Mouse (Mus musculus) CH12.LX (cell line): ENCODE results near the gene Krtap17-1.

ENCODE experiments used
- CTCF ChIP-seq, 2 experiments: IDR thresholded peaks in 1 of 2; conservative IDR thresholded peaks in 1 of 2; 2 replicates each; pipeline ENCODE4 v1.5.1; 2011 to 2012; ENCODE audit warnings: low read depth in 2 of 2, low read length in 2 of 2, improper control_type of control experiment in 1 of 2, inconsistent platforms in 1 of 2, mild to moderate bottlenecking in 1 of 2, moderate library complexity in 1 of 2
- E2F4 ChIP-seq: IDR thresholded peaks from 2 replicates; pipeline ENCODE4 v1.6.1; 2011; ENCODE audit warnings: low read depth, low read length, improper control_type of control experiment; ENCODE audit not compliant: insufficient replicate concordance
- KAT2A ChIP-seq: IDR thresholded peaks from 2 replicates; pipeline ENCODE4 v1.6.1; 2012; ENCODE audit warnings: low read length, improper control_type of control experiment, inconsistent platforms; ENCODE audit not compliant: insufficient replicate concordance
- MAX ChIP-seq: IDR thresholded peaks from 2 replicates; pipeline ENCODE4 v1.6.1; 2011; ENCODE audit warnings: low read length, improper control_type of control experiment
- MYC ChIP-seq: IDR thresholded peaks from 2 replicates; pipeline ENCODE4 v1.6.1; 2011; ENCODE audit warnings: low read depth, mild to moderate bottlenecking, improper control_type of control experiment, low read length
- NRF1 ChIP-seq: IDR thresholded peaks from 2 replicates; pipeline ENCODE4 v1.6.1; 2014; ENCODE audit warnings: low read depth, mild to moderate bottlenecking, inconsistent platforms, low read length, improper control_type of control experiment, moderate library complexity
- POLR2A ChIP-seq: IDR thresholded peaks from 2 replicates; pipeline ENCODE4 v1.6.1; 2011; ENCODE audit warnings: low read depth, mild to moderate bottlenecking, improper control_type of control experiment, low read length
- ZKSCAN1 ChIP-seq: IDR thresholded peaks from 2 replicates; pipeline ENCODE4 v1.6.1; 2012; ENCODE audit warnings: low read depth, inconsistent platforms, low read length, improper control_type of control experiment, borderline replicate concordance

- TF ChIP-seq MAX (no peak), E2F4 (no peak), CTCF (conservative IDR thresholded peaks at IDR 0.05 in 1 of 2, IDR thresholded peaks at IDR 0.05 in 1 of 2; ENCODE audit: low read depth in 2 of 2, low read length in 2 of 2) (no peak), POLR2A (no peak), NRF1 (no peak), KAT2A (no peak), ZKSCAN1 (no peak), MYC (no peak)
Measured at GRCm38 (mm10) chr11:100041454-100041853, 47.7 kb upstream of the Krtap17-1 start, which contains the start of gene Krt34.
